8 mouse cellular contexts compared by ENCODE assay signal in genomic region chr8:69717232-69717580, GRCm38 (mm10). TPM values are rescaled to one million over a fixed set of nuclear protein-coding genes. Genes with fewer than 3 reads are reported as not detected.
A peak's percentile ranks its signal among the peaks of the same experiment; 100 is the strongest.
DNase-seq lines count a peak whose midpoint lies in the region; ATAC-seq and TF ChIP-seq lines count a peak whose summit lies in the region.

No protein-coding gene starts in this region.

- no peaks in the 10 kb centered on the region for H3K9me3 ChIP-seq in heart, embryonic 16.5 days (replicated peaks; ENCODE audit: control insufficient read depth, low read length)
- H3K9me3 ChIP-seq in hindbrain, embryonic 12.5 days (replicated peaks), result no peaks in the 10 kb centered on the region
- no peaks in the 10 kb centered on the region for H3K9me3 ChIP-seq in midbrain, embryonic 12.5 days

- H3K4me2 ChIP-seq in heart, embryonic 16.5 days (ENCODE audit: low read depth, low read length), result peak overlapping the region; percentile 80
- H3K4me2 ChIP-seq in hindbrain, embryonic 12.5 days (replicated peaks), result peak overlapping the region; percentile 51
- H3K4me2 ChIP-seq in midbrain, embryonic 12.5 days (replicated peaks), result peak overlapping the region; percentile 49

- peak overlapping the region; percentile 62 for H3K9ac ChIP-seq in heart, embryonic 16.5 days (ENCODE audit: low read length)
- 0 out of 2 replicates have a peak overlapping the region, but pooled peaks have one; percentile 32 for H3K9ac ChIP-seq in hindbrain, embryonic 12.5 days
- no peak overlapping the region for H3K9ac ChIP-seq in midbrain, embryonic 12.5 days (replicated peaks)

- H3K27me3 ChIP-seq in heart, embryonic 16.5 days (ENCODE audit: control insufficient read depth, insufficient read depth, low read length), result no peaks in the 10 kb centered on the region
- H3K27me3 ChIP-seq in hindbrain, embryonic 12.5 days, result no peaks in the 10 kb centered on the region
- H3K27me3 ChIP-seq in midbrain, embryonic 12.5 days, result no peaks in the 10 kb centered on the region

- H3K27ac ChIP-seq in heart, embryonic 16.5 days (ENCODE audit: low read length), result peak overlapping the region; percentile 48; the same call in 1 of the 2 replicates
- peak overlapping the region; percentile 22; the same call in 1 of the 2 replicates for H3K27ac ChIP-seq in bone marrow macrophage, adult 2 months (ENCODE audit: insufficient read depth, low read depth, low read length)
- peak overlapping the region; percentile 64; the same call in 1 of the 2 replicates for H3K27ac ChIP-seq in hindbrain, embryonic 12.5 days
- H3K27ac ChIP-seq in midbrain, embryonic 12.5 days (replicated peaks), result 0 out of 2 replicates have a peak overlapping the region, but pooled peaks have one; percentile 42

- peak overlapping the region; percentile 78 for H3K4me3 ChIP-seq in heart, embryonic 16.5 days (ENCODE audit: low read length)
- H3K4me3 ChIP-seq in bone marrow macrophage, adult 2 months (ENCODE audit: insufficient read depth, low read length), result peak overlapping the region; percentile 50
- H3K4me3 ChIP-seq in hindbrain, embryonic 12.5 days, result peak overlapping the region; percentile 93
- H3K4me3 ChIP-seq in midbrain, embryonic 12.5 days, result peak overlapping the region; percentile 74

- TF ChIP-seq POLR2A in bone marrow macrophage, adult 2 months (IDR thresholded peaks at IDR 0.05; ENCODE audit: borderline replicate concordance, low read depth, low read length), result no peak

- ATAC-seq in heart, embryonic 16.5 days (replicated peaks; ENCODE audit: extremely low read depth, insufficient read depth, low FRiP score), result peak; percentile 1; the same call in 1 of the 2 replicates
- peak; percentile 57 for ATAC-seq in hindbrain, embryonic 12.5 days (ENCODE audit: low FRiP score)
- no peak; the same call in 1 of the 2 replicates for ATAC-seq in midbrain, embryonic 12.5 days (ENCODE audit: low FRiP score, low read depth)

- TF ChIP-seq CTCF in bone marrow macrophage, adult 2 months (IDR thresholded peaks at IDR 0.05; ENCODE audit: low read depth, low read length), result no peak

- WGBS in heart, embryonic 16.5 days, result 41% methylated on average over 5 of the region's 5 CpGs
- 45% methylated on average over 5 of the region's 5 CpGs for WGBS in hindbrain, embryonic 12.5 days
- WGBS in midbrain, embryonic 12.5 days, result 45% methylated on average over 5 of the region's 5 CpGs

- no peak for DNase-seq in heart, postnatal 25 days (ENCODE audit: low spot score)
- DNase-seq in adrenal gland, postnatal 4 days (ENCODE audit: low spot score in 2 of 2), result no peak
- no peak for DNase-seq in gastrocnemius, adult 8-10 months (ENCODE audit: low spot score in 2 of 2)
- no peak for DNase-seq in thymus, postnatal 4 days

- peaks cover 4% of the 10 kb centered on the region; the same call in 1 of the 2 replicates for H3K36me3 ChIP-seq in heart, embryonic 16.5 days (ENCODE audit: control insufficient read depth, insufficient read depth)
- 0 out of 2 replicates have a peak, but pooled peaks cover 5% of the 10 kb centered on the region for H3K36me3 ChIP-seq in hindbrain, embryonic 12.5 days
- 0 out of 2 replicates have a peak, but pooled peaks cover 10% of the 10 kb centered on the region for H3K36me3 ChIP-seq in midbrain, embryonic 12.5 days

- intact Hi-C loops in heart, postnatal 25 days (cut with DNase I), result loop anchor here (5.0 kb wide), 2 partner anchors 75 to 90 kb away; partner anchors contain the start of genes Atp13a1, Zfp866 and Zfp868

- peaks cover 15% of the 10 kb centered on the region for H3K4me1 ChIP-seq in heart, embryonic 16.5 days (ENCODE audit: control insufficient read depth, insufficient read depth, low read length)
- H3K4me1 ChIP-seq in bone marrow macrophage, adult 2 months (ENCODE audit: control insufficient read depth, insufficient read depth, low read length), result peaks cover 12% of the 10 kb centered on the region
- peaks cover 14% of the 10 kb centered on the region for H3K4me1 ChIP-seq in hindbrain, embryonic 12.5 days
- peaks cover 25% of the 10 kb centered on the region for H3K4me1 ChIP-seq in midbrain, embryonic 12.5 days

RNA-seq across cellular contexts. Expression of gene Zfp869, which starts 6.7 kb away (rescaled TPM):
- polyA plus RNA-seq in heart, embryonic 16.5 days (2015; fragmentation: Nextera tagmentation; extraction: Ambion mirVana), result 19.8 and 20.4 TPM in 2 replicates
- 10 to 100 TPM; 12.2 to 14.5 TPM for total RNA-seq in heart, postnatal 25 days (2021)
- polyA plus RNA-seq in bone marrow macrophage, adult 2 months (2012; ENCODE audit: insufficient read depth, insufficient read length, missing spikeins), result 18.4 and 21.8 TPM in 2 replicates
- polyA plus RNA-seq in hindbrain, embryonic 12.5 days (2016; fragmentation: Nextera tagmentation; extraction: Ambion mirVana), result 28.5 and 31.6 TPM in 2 replicates
- polyA plus RNA-seq in midbrain, embryonic 12.5 days (2016; fragmentation: Nextera tagmentation; extraction: Ambion mirVana), result 32.5 and 34.3 TPM in 2 replicates
- total RNA-seq in adrenal gland, postnatal 4 days (2021), result 10 to 100 TPM; 26.8 to 28.3 TPM
- total RNA-seq in gastrocnemius, adult 8-10 months (2022), result 10 to 100 TPM; 15.2 to 18.6 (median 16.6) TPM

RNA-seq across cellular contexts. Expression of gene Zfp963, which starts 32.6 kb away (rescaled TPM):
- polyA plus RNA-seq in heart, embryonic 16.5 days (2015; fragmentation: Nextera tagmentation; extraction: Ambion mirVana), result 3.9 and 5.1 TPM in 2 replicates
- 1 to 10 TPM; 2.1 to 2.8 TPM for total RNA-seq in heart, postnatal 25 days (2021)
- 4.2 and 4.5 TPM in 2 replicates for polyA plus RNA-seq in bone marrow macrophage, adult 2 months (2012; ENCODE audit: insufficient read depth, insufficient read length, missing spikeins)
- 6.6 and 7.3 TPM in 2 replicates for polyA plus RNA-seq in hindbrain, embryonic 12.5 days (2016; fragmentation: Nextera tagmentation; extraction: Ambion mirVana)
- polyA plus RNA-seq in midbrain, embryonic 12.5 days (2016; fragmentation: Nextera tagmentation; extraction: Ambion mirVana), result 6.3 and 7.3 TPM in 2 replicates
- 1 to 10 TPM; 5.0 to 6.4 TPM for total RNA-seq in adrenal gland, postnatal 4 days (2021)
- 1 to 10 TPM; 2.6 to 3.9 (median 3.2) TPM for total RNA-seq in gastrocnemius, adult 8-10 months (2022)

RNA-seq across cellular contexts. Expression of gene Gm20422, which starts 57.5 kb away (rescaled TPM):
- polyA plus RNA-seq in heart, embryonic 16.5 days (2015; fragmentation: Nextera tagmentation; extraction: Ambion mirVana), result 0.25 TPM in 1 of 2 replicates, not detected in the other
- total RNA-seq in heart, postnatal 25 days (2021), result 1 to 10 TPM; 1.2 to 1.8 TPM
- 2.8 and 3.0 TPM in 2 replicates for polyA plus RNA-seq in bone marrow macrophage, adult 2 months (2012; ENCODE audit: insufficient read depth, insufficient read length, missing spikeins)
- 1.2 TPM in 1 of 2 replicates, not detected in the other for polyA plus RNA-seq in hindbrain, embryonic 12.5 days (2016; fragmentation: Nextera tagmentation; extraction: Ambion mirVana)
- 0.71 TPM in 1 of 2 replicates, not detected in the other for polyA plus RNA-seq in midbrain, embryonic 12.5 days (2016; fragmentation: Nextera tagmentation; extraction: Ambion mirVana)
- total RNA-seq in adrenal gland, postnatal 4 days (2021), result 1 to 10 TPM in 1 of 2 experiments, under 1 TPM in 1; 0.70 to 4.9 TPM
- total RNA-seq in gastrocnemius, adult 8-10 months (2022), result 1 to 10 TPM; 1.3 to 3.0 (median 1.7) TPM
